Mouse (Mus musculus): ENCODE data around the gene Col4a2.
"Not testable (repeated sequence)": the region's sequence is repeated elsewhere in the genome, so short reads cannot be mapped to it uniquely, and the experiment has no call there.

Gene Col4a2

GRCm38 (mm10) chr8:11457278-11457677 is 144.7 kb downstream of the Col4a2 start:
- DNase-seq (ENCODE audit: extremely low spot score, low read depth, low spot score), result no peak

GRCm38 (mm10) chr8:11457981-11458836 is 145.6 kb downstream of the Col4a2 start:
- no peak for DNase-seq (ENCODE audit: extremely low spot score, low read depth, low spot score)

- DNase-seq (ENCODE audit: extremely low spot score, low read depth, low spot score), result no peak
These were observed 146.4 kb downstream of the Col4a2 start for GRCm38 (mm10) chr8:11459016-11459415.

GRCm38 (mm10) chr8:11460934-11461333 is 148.3 kb downstream of the Col4a2 start:
- DNase-seq (ENCODE audit: extremely low spot score, low read depth, low spot score), result no peak

GRCm38 (mm10) chr8:11461847-11462246 is 149.2 kb downstream of the Col4a2 start:
- DNase-seq (ENCODE audit: extremely low spot score, low read depth, low spot score), result no peak

GRCm38 (mm10) chr8:11462641-11463040 is 150.0 kb downstream of the Col4a2 start:
- DNase-seq (ENCODE audit: extremely low spot score, low read depth, low spot score), result no peak

GRCm38 (mm10) chr8:11463541-11463888 is 150.9 kb downstream of the Col4a2 start:
- no peak for DNase-seq (ENCODE audit: extremely low spot score, low read depth, low spot score)

- DNase-seq (ENCODE audit: extremely low spot score, low read depth, low spot score), result no peak
These were observed 151.5 kb downstream of the Col4a2 start for GRCm38 (mm10) chr8:11463889-11464706.

- DNase-seq (ENCODE audit: extremely low spot score, low read depth, low spot score), result no peak
These were observed 152.0 kb downstream of the Col4a2 start for GRCm38 (mm10) chr8:11464707-11464964.

- DNase-seq (ENCODE audit: extremely low spot score, low read depth, low spot score), result no peak
These were observed 153.0 kb downstream of the Col4a2 start for GRCm38 (mm10) chr8:11465619-11466018.

GRCm38 (mm10) chr8:11466528-11466927 is 153.9 kb downstream of the Col4a2 start:
- DNase-seq (ENCODE audit: extremely low spot score, low read depth, low spot score), result not testable (repeated sequence)

- DNase-seq (ENCODE audit: extremely low spot score, low read depth, low spot score), result no peak
These were observed 156.5 kb downstream of the Col4a2 start for GRCm38 (mm10) chr8:11469095-11469494.

GRCm38 (mm10) chr8:11470694-11471093 is 158.1 kb downstream of the Col4a2 start:
- DNase-seq (ENCODE audit: extremely low spot score, low read depth, low spot score), result no peak

GRCm38 (mm10) chr8:11471309-11471708 is 158.7 kb downstream of the Col4a2 start:
- DNase-seq (ENCODE audit: extremely low spot score, low read depth, low spot score), result no peak

- DNase-seq (ENCODE audit: extremely low spot score, low read depth, low spot score), result no peak
These were observed 160.5 kb downstream of the Col4a2 start for GRCm38 (mm10) chr8:11473072-11473471.

- no peak for DNase-seq (ENCODE audit: extremely low spot score, low read depth, low spot score)
These were observed 162.8 kb downstream of the Col4a2 start for GRCm38 (mm10) chr8:11475397-11475796.

- no peak for DNase-seq (ENCODE audit: extremely low spot score, low read depth, low spot score)
These were observed 163.3 kb downstream of the Col4a2 start for GRCm38 (mm10) chr8:11475876-11476275.

GRCm38 (mm10) chr8:11476338-11477177 is 164.0 kb downstream of the Col4a2 start:
- DNase-seq (ENCODE audit: extremely low spot score, low read depth, low spot score), result peak; percentile 28

- DNase-seq (ENCODE audit: extremely low spot score, low read depth, low spot score), result no peak
These were observed 164.6 kb downstream of the Col4a2 start for GRCm38 (mm10) chr8:11477178-11477553.

GRCm38 (mm10) chr8:11477811-11478761 is 165.5 kb downstream of the Col4a2 start, which contains the start of gene Rab20:
Rab20 (minus strand) TSS chr8:11478710.
- DNase-seq (ENCODE audit: extremely low spot score, low read depth, low spot score), result no peak

Data from hindlimb bud, embryonic 11.5 days (tissue).